Mouse (Mus musculus): ENCODE measurements around the gene Trappc12.
"Not testable (repeated sequence)": the region's sequence is repeated elsewhere in the genome, so short reads cannot be mapped to it uniquely, and the experiment has no call there.

Gene Trappc12

GRCm38 (mm10) chr12:28750021-28750633 lies at the start of gene Trappc12:
Gene Trappc12, minus strand, starts transcription at chr12:28750472.
- DNase-seq, result peak; percentile 86

- DNase-seq, result no peak
Observed at GRCm38 (mm10) chr12:28799798-28800411, 49.6 kb upstream of the Trappc12 start.

GRCm38 (mm10) chr12:28796881-28797420 lies 46.7 kb upstream of the Trappc12 start:
- DNase-seq, result no peak

- DNase-seq, result no peak
Observed at GRCm38 (mm10) chr12:28795041-28795440, 44.8 kb upstream of the Trappc12 start.

- no peak for DNase-seq
Observed at GRCm38 (mm10) chr12:28793715-28794114, 43.4 kb upstream of the Trappc12 start.

GRCm38 (mm10) chr12:28792613-28793012 lies 42.3 kb upstream of the Trappc12 start:
- DNase-seq, result no peak

GRCm38 (mm10) chr12:28786310-28786709 lies 36.0 kb upstream of the Trappc12 start:
- DNase-seq, result no peak

GRCm38 (mm10) chr12:28785299-28785698 lies 35.0 kb upstream of the Trappc12 start:
- DNase-seq, result no peak

GRCm38 (mm10) chr12:28784864-28785263 lies 34.6 kb upstream of the Trappc12 start:
- DNase-seq, result no peak

- no peak for DNase-seq
Observed at GRCm38 (mm10) chr12:28784355-28784754, 34.1 kb upstream of the Trappc12 start.

- no peak for DNase-seq
Observed at GRCm38 (mm10) chr12:28782637-28783036, 32.4 kb upstream of the Trappc12 start.

GRCm38 (mm10) chr12:28780180-28780579 lies 29.9 kb upstream of the Trappc12 start:
- DNase-seq, result no peak

- DNase-seq, result no peak
Observed at GRCm38 (mm10) chr12:28775627-28776026, 25.4 kb upstream of the Trappc12 start.

GRCm38 (mm10) chr12:28775120-28775519 lies 24.8 kb upstream of the Trappc12 start:
- DNase-seq, result no peak

GRCm38 (mm10) chr12:28773815-28774214 lies 23.5 kb upstream of the Trappc12 start:
- no peak for DNase-seq

- no peak for DNase-seq
Observed at GRCm38 (mm10) chr12:28769953-28770352, 19.7 kb upstream of the Trappc12 start.

- DNase-seq, result peak; percentile 45
Observed at GRCm38 (mm10) chr12:28756019-28756418, 5.7 kb upstream of the Trappc12 start.

- peak; percentile 92 for DNase-seq
Observed at GRCm38 (mm10) chr12:28751508-28752263, 1.4 kb upstream of the Trappc12 start, which contains the start of gene Eipr1. Gene Eipr1, plus strand, starts transcription at chr12:28751803.

GRCm38 (mm10) chr12:28750876-28751275 lies 604 bp upstream of the Trappc12 start:
- no peak for DNase-seq

- DNase-seq, result no peak
Observed at GRCm38 (mm10) chr12:28743328-28743727, 6.9 kb downstream of the Trappc12 start.

- no peak for DNase-seq
Observed at GRCm38 (mm10) chr12:28735293-28735692, 15.0 kb downstream of the Trappc12 start.

- no peak for DNase-seq
Observed at GRCm38 (mm10) chr12:28734271-28734670, 16.0 kb downstream of the Trappc12 start.

GRCm38 (mm10) chr12:28733520-28734245 lies 16.6 kb downstream of the Trappc12 start:
- DNase-seq, result not testable (repeated sequence)

All from kidney, adult 11 months (tissue).